Mouse (Mus musculus) MEL (cell line): ENCODE data around the gene Capn12. TPM values are rescaled to one million over a fixed set of nuclear protein-coding genes. Genes with fewer than 3 reads are reported as not detected.

Experiments used
- DNase-seq: peaks from one replicate; pipeline ENCODE4 v3.0.0; 2011; ENCODE audit warnings: low read depth, low spot score
- H3K27ac ChIP-seq: 2 replicates; pipeline ENCODE4 v1.5.1; 2012; ENCODE audit warnings: low read depth, mild to moderate bottlenecking, control low read depth, low read length, moderate library complexity; ENCODE audit not compliant: control insufficient read depth
- H3K27me3 ChIP-seq, 2 experiments: fragments of 150-350 bp in 1 of 2; sonication (generic) in 1 of 2; 2 replicates each; pipeline ENCODE4 v1.6.1; 2012; ENCODE audit warnings: low read length in 2 of 2, mild to moderate bottlenecking in 2 of 2, improper control_type of control experiment in 1 of 2, moderate library complexity in 1 of 2; ENCODE audit not compliant: insufficient read depth in 2 of 2, control insufficient read depth in 1 of 2
- H3K36me3 ChIP-seq, 2 experiments: 2 replicates each; pipeline ENCODE4 v1.6.1; 2012 to 2014; ENCODE audit warnings: low read length in 2 of 2, improper control_type of control experiment in 1 of 2, inconsistent platforms in 1 of 2, mild to moderate bottlenecking in 1 of 2; ENCODE audit not compliant: insufficient read depth in 2 of 2, control insufficient read depth in 1 of 2
- H3K4me1 ChIP-seq, 2 experiments: fragments of 150-350 bp in 1 of 2; sonication (generic) in 1 of 2; 2 replicates each; pipeline ENCODE4 v1.6.1; 2012; ENCODE audit warnings: low read length in 2 of 2, improper control_type of control experiment in 1 of 2, mild to moderate bottlenecking in 1 of 2; ENCODE audit not compliant: insufficient read depth in 2 of 2, control insufficient read depth in 1 of 2
- H3K4me3 ChIP-seq, 2 experiments: fragments of 150-350 bp in 1 of 2; sonication (generic) in 1 of 2; 2 replicates each; pipeline ENCODE4 v1.5.1; 2012; ENCODE audit warnings: low read depth in 2 of 2, low read length in 2 of 2, mild to moderate bottlenecking in 2 of 2, moderate library complexity in 2 of 2, control low read depth in 1 of 2, improper control_type of control experiment in 1 of 2; ENCODE audit not compliant: control insufficient read depth in 1 of 2, insufficient read depth in 1 of 2
- H3K79me2 ChIP-seq: 2 replicates; pipeline ENCODE4 v1.6.1; 2012; ENCODE audit warnings: mild to moderate bottlenecking, low read length, moderate library complexity; ENCODE audit not compliant: control insufficient read depth, poor library complexity, insufficient read depth
- H3K9ac ChIP-seq: 2 replicates; pipeline ENCODE4 v1.6.1; 2012; ENCODE audit warnings: low read depth, mild to moderate bottlenecking, control low read depth, low read length, moderate library complexity; ENCODE audit not compliant: control insufficient read depth, poor library complexity, severe bottlenecking
- H3K9me3 ChIP-seq: fragments of 150-350 bp; sonication (generic); replicated peaks from 2 replicates; pipeline ENCODE4 v1.6.1; 2012; ENCODE audit warnings: mild to moderate bottlenecking, low read length, improper control_type of control experiment, moderate library complexity; ENCODE audit not compliant: insufficient read depth
- BHLHE40 ChIP-seq: IDR thresholded peaks from 2 replicates; pipeline ENCODE4 v1.6.1; 2012; ENCODE audit warnings: low read depth, mild to moderate bottlenecking, inconsistent platforms, low read length, improper control_type of control experiment, borderline replicate concordance
- CHD2 ChIP-seq: IDR thresholded peaks from 2 replicates; pipeline ENCODE4 v1.6.1; 2011; ENCODE audit warnings: low read length, improper control_type of control experiment
- ETS1 ChIP-seq: IDR thresholded peaks from 2 replicates; pipeline ENCODE4 v1.6.1; 2012; ENCODE audit warnings: low read depth, mild to moderate bottlenecking, inconsistent platforms, low read length, improper control_type of control experiment, moderate library complexity
- GATA1 ChIP-seq: IDR thresholded peaks from 2 replicates; pipeline ENCODE4 v1.6.1; 2011; ENCODE audit warnings: low read depth, low read length, improper control_type of control experiment
- HCFC1 ChIP-seq: IDR thresholded peaks from 2 replicates; pipeline ENCODE4 v1.6.1; 2012; ENCODE audit warnings: low read depth, mild to moderate bottlenecking, inconsistent platforms, low read length, improper control_type of control experiment, moderate library complexity
- JUND ChIP-seq: IDR thresholded peaks from 2 replicates; pipeline ENCODE4 v1.6.1; 2011; ENCODE audit warnings: low read depth, mild to moderate bottlenecking, improper control_type of control experiment, low read length
- MAZ ChIP-seq: IDR thresholded peaks from 2 replicates; pipeline ENCODE4 v1.6.1; 2012; ENCODE audit warnings: low read depth, mild to moderate bottlenecking, inconsistent platforms, low read length, improper control_type of control experiment
- MEF2A ChIP-seq: IDR thresholded peaks from 2 replicates; pipeline ENCODE4 v1.6.1; 2014; ENCODE audit warnings: low read depth, mild to moderate bottlenecking, inconsistent platforms, low read length, improper control_type of control experiment; ENCODE audit not compliant: poor library complexity, insufficient replicate concordance, severe bottlenecking; ENCODE audit errors: extremely low read depth
- MYB ChIP-seq: IDR thresholded peaks from 2 replicates; pipeline ENCODE4 v1.6.1; 2011; ENCODE audit warnings: mild to moderate bottlenecking, low read depth, low read length, improper control_type of control experiment
- MYC ChIP-seq: IDR thresholded peaks from 2 replicates; pipeline ENCODE4 v1.6.1; 2011; ENCODE audit warnings: low read depth, mild to moderate bottlenecking, low read length, improper control_type of control experiment, moderate library complexity
- NRF1 ChIP-seq: IDR thresholded peaks from 2 replicates; pipeline ENCODE4 v1.6.1; 2014; ENCODE audit warnings: low read depth, mild to moderate bottlenecking, inconsistent platforms, low read length, improper control_type of control experiment, moderate library complexity; ENCODE audit not compliant: poor library complexity, insufficient read depth, severe bottlenecking
- POLR2A ChIP-seq, 2 experiments: IDR thresholded peaks; 2 replicates each; pipeline ENCODE4 v1.6.1; 2011 to 2012; ENCODE audit warnings: low read length in 2 of 2, mild to moderate bottlenecking in 2 of 2, control low read depth in 1 of 2, improper control_type of control experiment in 1 of 2, low read depth in 1 of 2, moderate library complexity in 1 of 2; ENCODE audit not compliant: control insufficient read depth in 1 of 2, insufficient read depth in 1 of 2, poor library complexity in 1 of 2
- POLR2AphosphoS2 ChIP-seq: IDR thresholded peaks from 2 replicates; pipeline ENCODE4 v1.6.1; 2011; ENCODE audit warnings: low read length, improper control_type of control experiment
- POLR2AphosphoS5 ChIP-seq: IDR thresholded peaks from 2 replicates; pipeline ENCODE4 v1.6.1; 2012; ENCODE audit warnings: low read depth, borderline replicate concordance, mild to moderate bottlenecking, inconsistent platforms, low read length, moderate library complexity, mixed read lengths
- RAD21 ChIP-seq: IDR thresholded peaks from 2 replicates; pipeline ENCODE4 v1.6.1; 2011; ENCODE audit warnings: mild to moderate bottlenecking, low read depth, low read length, improper control_type of control experiment
- RCOR1 ChIP-seq: IDR thresholded peaks from 2 replicates; pipeline ENCODE4 v1.6.1; 2012; ENCODE audit warnings: low read depth, mild to moderate bottlenecking, inconsistent platforms, low read length, improper control_type of control experiment
- SIN3A ChIP-seq: IDR thresholded peaks from 2 replicates; pipeline ENCODE4 v1.6.1; 2012; ENCODE audit warnings: low read length, improper control_type of control experiment, inconsistent platforms
- TBP ChIP-seq: IDR thresholded peaks from 2 replicates; pipeline ENCODE4 v1.8.0; 2011; ENCODE audit warnings: low read depth, low read length, improper control_type of control experiment
- TCF12 ChIP-seq: IDR thresholded peaks from 2 replicates; pipeline ENCODE4 v1.6.1; 2014; ENCODE audit warnings: low read depth, mild to moderate bottlenecking, inconsistent platforms, low read length, improper control_type of control experiment, moderate library complexity
- USF1 ChIP-seq: IDR thresholded peaks from 2 replicates; pipeline ENCODE4 v1.6.1; 2014; ENCODE audit warnings: low read depth, mild to moderate bottlenecking, inconsistent platforms, low read length, improper control_type of control experiment, moderate library complexity
- USF2 ChIP-seq, 2 experiments: IDR thresholded peaks; 2 replicates each; pipeline ENCODE4 v1.6.1; 2011 to 2012; ENCODE audit warnings: improper control_type of control experiment in 2 of 2, low read length in 2 of 2, borderline replicate concordance in 1 of 2, inconsistent platforms in 1 of 2, low read depth in 1 of 2, mild to moderate bottlenecking in 1 of 2; ENCODE audit not compliant: insufficient read depth in 1 of 2
- ZC3H11A ChIP-seq: IDR thresholded peaks from 2 replicates; pipeline ENCODE4 v1.6.1; 2012; ENCODE audit warnings: low read depth, mild to moderate bottlenecking, inconsistent platforms, low read length, improper control_type of control experiment
- ZKSCAN1 ChIP-seq: IDR thresholded peaks from 2 replicates; pipeline ENCODE4 v1.6.1; 2012; ENCODE audit warnings: low read depth, mild to moderate bottlenecking, inconsistent platforms, low read length, improper control_type of control experiment, moderate library complexity
- ZNF384 ChIP-seq: IDR thresholded peaks from 2 replicates; pipeline ENCODE4 v1.6.1; 2012; ENCODE audit warnings: low read depth, mild to moderate bottlenecking, inconsistent platforms, low read length, improper control_type of control experiment
- polyA plus RNA-seq, 2 experiments: library from polyadenylated mRNA; stranded (reverse) in 1 of 2; unstranded in 1 of 2; fragments of >175 nt in 1 of 2; fragments of >200 nt in 1 of 2; gene quantifications; 2 replicates each; pipeline versions ENCODE4 v1.2.1 to v1.2.4; 2012; ENCODE audit warnings: low replicate concordance in 2 of 2, low read depth in 1 of 2; ENCODE audit not compliant: insufficient read length in 2 of 2, insufficient read depth in 1 of 2, missing spikeins in 1 of 2
- total RNA-seq: library from RNA; depleted of rRNA; stranded (reverse); fragments of 300-350 nt; gene quantifications from 2 replicates; pipeline ENCODE4 v1.2.3, GENCODE M21; 2012

Gene Capn12
- total and polyA plus RNA-seq, 3 experiments: 0.19 TPM; not detected in 2

DNA sequence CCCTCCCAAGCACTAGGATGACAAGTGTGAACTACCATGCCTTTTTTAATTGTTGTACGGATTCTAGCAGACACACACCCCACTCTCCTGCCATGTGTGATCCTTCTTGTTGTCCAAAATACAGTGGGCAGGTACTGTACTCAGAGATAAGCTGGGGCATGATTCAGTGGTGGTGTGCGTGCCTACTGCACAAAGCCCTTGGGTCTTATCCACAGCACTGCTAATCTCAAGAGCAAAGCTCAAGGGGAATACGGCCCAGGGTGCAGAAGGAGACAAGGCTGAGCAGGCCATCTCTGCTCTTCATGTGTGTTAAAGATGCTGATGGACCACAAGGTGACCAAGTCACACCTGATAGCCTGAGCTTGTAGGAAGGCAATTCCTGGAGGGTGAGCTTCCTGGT lies 40.0 kb downstream of the Capn12 start:
- Histone ChIP-seq H3K4me3 (no peak overlapping the region), H3K27me3 (no peaks in the 10 kb centered on the region), H3K79me2 (peaks cover 8% of the 10 kb centered on the region), H3K36me3 (peaks cover 0 to 8% of the 10 kb centered on the region in 2 experiments; a peak in 2 of 4 replicates), H3K27ac (no peak overlapping the region), H3K9me3 (no peaks in the 10 kb centered on the region), H3K4me1 (no peaks in the 10 kb centered on the region), H3K9ac (no peak overlapping the region)
- DNase-seq: no peak
- TF ChIP-seq BHLHE40 (no peak), RCOR1 (no peak), GATA1 (no peak), TCF12 (no peak), MYC (no peak), POLR2A (IDR thresholded peaks at IDR 0.05; ENCODE audit: control insufficient read depth in 1 of 2, insufficient read depth in 1 of 2, low read depth in 1 of 2, low read length in 2 of 2, poor library complexity in 1 of 2) (no peak), POLR2AphosphoS5 (no peak), USF1 (no peak), HCFC1 (no peak), POLR2AphosphoS2 (no peak), CHD2 (no peak), ETS1 (no peak)

DNA sequence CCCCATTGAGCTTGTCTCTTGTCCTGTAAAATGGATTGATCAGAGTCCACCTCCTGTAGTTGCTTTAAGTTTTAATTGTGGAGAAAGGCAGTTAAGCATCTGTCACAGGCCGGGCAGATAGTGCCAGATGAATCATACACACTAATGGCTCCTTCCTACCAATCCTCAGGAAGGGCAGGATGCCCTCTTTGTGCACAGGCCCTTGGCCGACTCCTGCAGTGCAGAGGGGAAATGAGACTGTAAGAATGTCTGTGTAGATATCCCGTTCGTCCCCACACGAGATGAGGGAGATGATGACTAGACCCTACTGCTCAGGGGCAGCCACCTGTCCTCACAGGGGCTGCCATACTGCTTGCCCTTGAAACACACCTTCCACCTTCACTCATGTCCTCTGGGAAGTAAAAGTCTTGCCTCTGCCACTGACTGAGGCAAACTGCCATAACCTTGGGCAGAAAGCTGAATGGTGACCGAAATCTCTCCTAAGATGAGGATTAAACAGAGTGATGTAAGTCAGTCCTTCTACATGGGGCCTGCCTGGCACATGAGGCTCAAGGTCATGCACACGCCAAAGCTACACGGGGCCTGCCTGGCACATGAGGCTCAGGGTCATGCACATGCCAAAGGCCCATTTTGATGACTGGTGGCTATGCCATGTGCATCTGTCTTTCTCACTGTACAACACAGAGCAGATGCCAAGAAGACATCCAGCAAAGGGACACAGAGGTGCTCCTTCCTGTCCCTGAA lies 40.7 kb downstream of the Capn12 start:
- no peaks in the 10 kb centered on the region for H3K27me3 ChIP-seq
- no peak overlapping the region for H3K27ac ChIP-seq
- H3K79me2 ChIP-seq: peaks cover 8% of the 10 kb centered on the region
- H3K9ac ChIP-seq: no peak overlapping the region
- H3K36me3 ChIP-seq: peaks cover 0 to 7% of the 10 kb centered on the region in 2 experiments; a peak in 2 of 4 replicates
- no peaks in the 10 kb centered on the region for H3K4me1 ChIP-seq
- no peak for DNase-seq
- H3K9me3 ChIP-seq: no peaks in the 10 kb centered on the region
- no peak overlapping the region for H3K4me3 ChIP-seq
- TF ChIP-seq RAD21: no peak
- TF ChIP-seq HCFC1: no peak
- no peak for TF ChIP-seq JUND
- TF ChIP-seq ZKSCAN1: no peak
- TF ChIP-seq MEF2A: no peak
- no peak for TF ChIP-seq TBP
- TF ChIP-seq POLR2A (IDR thresholded peaks at IDR 0.05; ENCODE audit: control insufficient read depth in 1 of 2, insufficient read depth in 1 of 2, low read depth in 1 of 2, low read length in 2 of 2, poor library complexity in 1 of 2): no peak
- no peak for TF ChIP-seq MAZ
- no peak for TF ChIP-seq USF2 (IDR thresholded peaks at IDR 0.05; ENCODE audit: borderline replicate concordance in 1 of 2, insufficient read depth in 1 of 2, low read depth in 1 of 2, low read length in 2 of 2)
- no peak for TF ChIP-seq SIN3A
- no peak for TF ChIP-seq ZNF384
- no peak for TF ChIP-seq ZC3H11A
- no peak for TF ChIP-seq TCF12
- TF ChIP-seq NRF1: no peak
- TF ChIP-seq MYC: no peak
- no peak for TF ChIP-seq MYB
- TF ChIP-seq POLR2AphosphoS5: no peak
- no peak for TF ChIP-seq RCOR1
- no peak for TF ChIP-seq BHLHE40
